Mouse (Mus musculus): ENCODE measurements around the gene Nkpd1.

DNA sequence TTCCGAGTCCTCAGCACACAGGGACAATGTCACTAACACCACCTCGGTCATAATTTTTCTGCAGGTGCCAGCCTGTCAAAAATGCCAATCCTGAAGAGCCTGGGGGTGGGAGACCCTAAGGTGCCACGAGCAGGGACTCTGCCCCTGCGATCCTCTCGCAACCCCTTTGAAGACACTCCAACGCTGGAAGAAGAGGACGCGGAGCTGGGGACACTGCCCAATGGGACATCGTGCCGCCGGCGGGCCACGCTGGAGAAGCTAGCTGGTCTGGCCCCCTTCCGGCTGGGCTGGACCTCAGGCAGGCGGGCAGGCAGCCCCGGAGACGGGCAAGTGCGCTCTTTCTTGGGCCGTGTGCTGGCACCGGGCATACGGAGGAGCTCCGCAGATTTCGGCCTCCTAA is 48.2 kb upstream of the Nkpd1 start:
- no peak for TF ChIP-seq CTCF (IDR thresholded peaks at IDR 0.05; ENCODE audit: low read depth, low read length)
- no peak for TF ChIP-seq GATA2 (IDR thresholded peaks at IDR 0.05; ENCODE audit: borderline replicate concordance, low read depth, low read length)
